Mouse (Mus musculus) heart, adult 18-20 months (tissue): ENCODE results near the gene Med21. TPM values are rescaled to one million over a fixed set of nuclear protein-coding genes. Genes with fewer than 3 reads are reported as not detected.

Experiments used
- DNase-seq, 2 experiments: peaks; one replicate each; pipeline ENCODE4 v3.0.0; 2021 to 2022; ENCODE audit warnings: mixed read lengths in 1 of 2
- total RNA-seq, 2 experiments: library from RNA; stranded (reverse); gene quantifications; 2 replicates each; pipeline ENCODE4 v1.2.3; 2021

Med21 gene
- total RNA-seq, 2 experiments from 2014 or later, result 52.2 to 53.5 TPM

GRCm38 (mm10) chr6:146678136-146679070, 36.1 kb downstream of the Med21 start:
- no peak for DNase-seq

GRCm38 (mm10) chr6:146683881-146684280, 41.5 kb downstream of the Med21 start:
- DNase-seq, result peak in 1 of 2 experiments; percentile 25

GRCm38 (mm10) chr6:146685781-146686308, 43.5 kb downstream of the Med21 start:
- peak; percentile 86 to 93 for DNase-seq

GRCm38 (mm10) chr6:146686463-146687196, 44.3 kb downstream of the Med21 start:
- no peak for DNase-seq

- no peak for DNase-seq
Measured at GRCm38 (mm10) chr6:146688010-146688409, 45.7 kb downstream of the Med21 start.

GRCm38 (mm10) chr6:146688861-146689260, 46.5 kb downstream of the Med21 start:
- DNase-seq, result no peak

GRCm38 (mm10) chr6:146697767-146698166, 55.4 kb downstream of the Med21 start:
- DNase-seq, result no peak

GRCm38 (mm10) chr6:146698376-146698775, 56.0 kb downstream of the Med21 start:
- no peak for DNase-seq

Other genes starting within 250 kb of the Med21 start
- gene Itpr2, start 140.3 kb upstream of the Med21 start, total RNA-seq, result 10 to 100 TPM; 16.9 to 25.3 TPM
- gene Fgfr1op2, start 65.3 kb upstream of the Med21 start, total RNA-seq, result 10 to 100 TPM; 64.8 to 73.0 TPM
- gene Ints13, start 64.7 kb upstream of the Med21 start, total RNA-seq, result 10 to 100 TPM; 13.7 to 20.1 TPM
- 10 to 100 TPM; 15.5 to 18.5 TPM for gene Tm7sf3, start 277 bp downstream of the Med21 start, total RNA-seq
- gene Stk38l, start 82.4 kb downstream of the Med21 start, total RNA-seq, result 10 to 100 TPM; 12.8 to 13.7 TPM
- 1 to 10 TPM in 1 of 2 experiments, under 1 TPM in 1; 0.50 to 1.3 TPM for gene Arntl2, start 153.5 kb downstream of the Med21 start, total RNA-seq
- gene Smco2, start 207.6 kb downstream of the Med21 start, total RNA-seq, result 1 to 10 TPM; 2.2 TPM
- 100 to 1,000 TPM; 115 to 130 TPM for gene Ppfibp1, start 245.9 kb downstream of the Med21 start, total RNA-seq